Mouse (Mus musculus) kidney, embryonic 14.5 days (tissue): ENCODE measurements at regions not wholly inside any gene's neighbourhood (a gene's known extent, or its start where the extent isn't known, plus 50 kb on each side); places are given as distances from the start of the nearest gene placed in this dataset.
A peak's percentile ranks its signal among the peaks of the same experiment; 100 is the strongest.

ENCODE experiments used
- ATAC-seq: fragments of 200-750 bp; cut with Nextera tagmentation; 2 replicates; pipeline ENCODE4 v1.8.0; 2017; ENCODE audit warnings: moderate number of reproducible peaks, mild to moderate bottlenecking, moderate TSS enrichment, moderate library complexity; ENCODE audit not compliant: low FRiP score, low TSS enrichment
- H3K27ac ChIP-seq: fragments of 300-500 bp; sonication (generic); 2 replicates; pipeline ENCODE4 v1.5.1; 2014; ENCODE audit warnings: low read depth, mild to moderate bottlenecking, low read length, moderate library complexity, mixed read lengths
- H3K27me3 ChIP-seq: fragments of 300-500 bp; sonication (generic); 2 replicates; pipeline ENCODE4 v1.6.1; 2014; ENCODE audit warnings: mild to moderate bottlenecking, low read length; ENCODE audit not compliant: control insufficient read depth, insufficient read depth
- H3K36me3 ChIP-seq: fragments of 300-500 bp; sonication (generic); 2 replicates; pipeline ENCODE4 v1.6.1; 2014; ENCODE audit warnings: low read length, mixed read lengths; ENCODE audit not compliant: control insufficient read depth, insufficient read depth
- H3K4me1 ChIP-seq: fragments of 300-500 bp; sonication (generic); 2 replicates; pipeline ENCODE4 v1.6.1; 2014; ENCODE audit warnings: low read length, mixed read lengths; ENCODE audit not compliant: control insufficient read depth, insufficient read depth
- H3K4me2 ChIP-seq: fragments of 300-500 bp; sonication (generic); replicated peaks from 2 replicates; pipeline ENCODE4 v1.6.1; 2014; ENCODE audit warnings: low read depth, mild to moderate bottlenecking, low read length
- H3K4me3 ChIP-seq: fragments of 300-500 bp; sonication (generic); 2 replicates; pipeline ENCODE4 v1.5.1; 2014; ENCODE audit warnings: mild to moderate bottlenecking, low read length
- H3K9ac ChIP-seq: fragments of 300-500 bp; sonication (generic); 2 replicates; pipeline ENCODE4 v1.6.1; 2014; ENCODE audit warnings: low read depth, mild to moderate bottlenecking, low read length, moderate library complexity
- H3K9me3 ChIP-seq: fragments of 300-500 bp; sonication (generic); 2 replicates; pipeline ENCODE4 v1.6.1; 2016; ENCODE audit warnings: low read length; ENCODE audit not compliant: control insufficient read depth
- WGBS: fragments of 180-500 bp; shearing (Covaris S2); extraction: QIAGEN DNeasy Blood & Tissue Kit; methylation state at CpG from one replicate; pipeline ENCODE4 v1.1.7; 2014; 5-methylcytosine and 5-hydroxymethylcytosine counted together

DNA sequence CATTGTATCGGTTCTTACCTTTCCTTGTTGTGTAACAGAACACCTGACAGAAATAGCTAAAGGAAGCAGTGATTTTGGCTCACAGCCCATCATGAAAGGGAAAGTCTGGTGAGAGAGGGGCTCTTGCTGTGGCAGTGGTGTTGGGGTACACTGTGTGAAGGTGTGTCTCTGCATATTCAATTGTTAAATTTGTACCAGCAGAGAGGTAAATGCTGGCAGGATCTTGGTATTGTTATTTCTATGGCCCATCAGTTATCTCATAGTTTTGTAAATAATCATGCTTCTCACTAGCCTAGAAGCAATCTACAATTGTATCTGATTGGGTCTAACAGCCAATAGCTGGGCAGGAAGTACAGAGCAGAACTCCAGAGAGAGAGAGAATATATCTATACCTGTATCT, 95.7 kb downstream of the Mfap3l start:
- no peaks in the 10 kb centered on the region for H3K9me3 ChIP-seq
- H3K9ac ChIP-seq: no peak overlapping the region
- no peak overlapping the region for H3K27ac ChIP-seq
- H3K4me2 ChIP-seq: no peak overlapping the region
- no peak for ATAC-seq
- no peaks in the 10 kb centered on the region for H3K27me3 ChIP-seq
- no peaks in the 10 kb centered on the region for H3K4me1 ChIP-seq
- H3K36me3 ChIP-seq: no peaks in the 10 kb centered on the region
- WGBS: 94% methylated on average over 1 of the region's 1 CpGs
- H3K4me3 ChIP-seq: no peak overlapping the region

DNA sequence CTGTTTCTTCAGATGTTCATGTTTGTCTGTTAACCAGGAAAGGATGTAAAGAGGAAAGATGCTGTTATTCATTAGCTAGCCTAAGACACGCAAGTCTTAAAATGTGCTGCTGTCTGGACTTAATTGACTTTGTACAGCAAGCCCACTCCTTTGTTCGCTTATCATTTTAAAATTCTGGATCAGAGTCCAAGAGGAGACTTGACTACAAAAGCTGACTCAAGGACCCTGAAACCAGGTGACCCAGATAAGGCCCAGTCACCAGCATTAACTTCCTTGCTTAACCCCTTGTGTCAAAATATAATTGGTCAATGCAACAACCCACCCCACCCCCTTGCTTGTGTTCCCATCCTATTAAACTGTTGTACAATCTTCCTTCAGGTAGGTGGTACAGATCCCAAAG, 99.9 kb downstream of the Mfap3l start:
- WGBS: 77% methylated on average over 2 of the region's 2 CpGs
- Histone ChIP-seq H3K27me3 (no peaks in the 10 kb centered on the region), H3K4me2 (no peak overlapping the region), H3K27ac (no peak overlapping the region), H3K36me3 (no peaks in the 10 kb centered on the region), H3K9me3 (peaks cover under 1% of the 10 kb centered on the region; the same call in 1 of the 2 replicates), H3K9ac (no peak overlapping the region), H3K4me3 (no peak overlapping the region), H3K4me1 (no peaks in the 10 kb centered on the region)
- no peak for ATAC-seq

DNA sequence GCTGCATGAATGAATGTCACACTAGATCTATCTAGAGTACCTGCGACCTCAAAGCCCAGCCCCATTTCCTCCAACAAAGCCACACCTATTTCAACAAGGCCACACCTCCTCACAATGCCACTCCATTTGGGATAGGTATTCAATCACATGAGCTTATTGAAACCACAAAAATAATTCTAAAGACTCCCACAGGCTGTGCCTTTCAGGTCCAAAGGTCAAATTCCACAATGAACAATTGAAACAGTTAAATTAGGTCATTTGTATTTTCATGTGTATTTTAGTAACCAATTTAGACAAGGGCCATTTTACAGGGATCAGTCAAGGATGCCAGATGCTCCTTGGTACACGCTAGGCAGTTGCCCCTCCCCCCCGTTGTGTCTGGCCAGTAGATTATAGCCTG, 103.3 kb downstream of the Mfap3l start:
- Histone ChIP-seq H3K27me3 (no peaks in the 10 kb centered on the region), H3K4me2 (no peak overlapping the region), H3K9me3 (peaks cover 4% of the 10 kb centered on the region; the same call in 1 of the 2 replicates), H3K9ac (no peak overlapping the region), H3K27ac (no peak overlapping the region), H3K4me1 (no peaks in the 10 kb centered on the region), H3K36me3 (no peaks in the 10 kb centered on the region), H3K4me3 (no peak overlapping the region)
- ATAC-seq: no peak
- WGBS: 86% methylated on average over 3 of the region's 3 CpGs

DNA sequence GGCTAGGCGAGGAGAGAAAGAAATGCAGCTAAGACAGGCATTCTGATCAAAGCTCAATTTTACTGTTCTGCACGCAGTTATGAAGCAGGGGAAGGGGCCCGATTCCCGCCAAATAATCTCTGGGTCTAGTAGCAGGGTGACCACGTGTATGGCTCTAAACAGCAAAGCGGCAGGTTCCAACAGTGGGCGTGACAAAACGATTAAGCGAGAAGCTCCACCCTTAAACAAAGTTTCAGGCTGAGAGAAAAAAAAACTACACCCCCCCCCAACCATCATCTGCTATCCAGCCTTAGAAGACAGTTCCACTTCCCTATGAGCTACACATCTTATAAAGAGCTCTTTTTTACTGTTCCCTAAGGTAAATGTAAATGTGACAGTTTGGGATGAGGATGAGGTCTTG, 103.8 kb downstream of the Mfap3l start:
- ATAC-seq: no peak
- Histone ChIP-seq H3K4me2 (no peak overlapping the region), H3K4me1 (no peaks in the 10 kb centered on the region), H3K27me3 (no peaks in the 10 kb centered on the region), H3K9ac (no peak overlapping the region), H3K27ac (no peak overlapping the region), H3K36me3 (no peaks in the 10 kb centered on the region), H3K4me3 (no peak overlapping the region), H3K9me3 (peaks cover 4% of the 10 kb centered on the region; the same call in 1 of the 2 replicates)
- 93% methylated on average over 9 of the region's 9 CpGs for WGBS

DNA sequence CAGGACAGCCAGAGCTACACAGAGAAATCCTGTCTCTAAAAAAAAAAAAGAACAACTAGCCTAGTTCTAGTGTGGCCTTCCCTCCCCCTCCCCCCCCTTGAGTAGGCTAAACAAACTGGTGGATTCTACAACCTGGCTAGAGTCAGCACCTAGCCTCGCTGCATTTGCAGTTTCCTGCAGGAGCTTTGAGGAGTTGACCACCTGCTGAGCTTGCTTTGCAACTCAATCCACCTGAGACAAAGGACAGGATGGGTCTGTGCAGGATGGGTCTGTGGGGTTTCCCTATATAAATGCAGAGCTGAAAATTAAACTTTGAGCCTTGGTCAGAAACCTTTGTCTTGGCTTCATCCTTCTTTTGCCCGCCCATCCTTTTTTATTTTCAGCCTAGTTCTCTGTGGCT, 104.3 kb downstream of the Mfap3l start:
- Histone ChIP-seq H3K9ac (no peak overlapping the region), H3K36me3 (no peaks in the 10 kb centered on the region), H3K9me3 (peaks cover 4% of the 10 kb centered on the region; the same call in 1 of the 2 replicates), H3K4me3 (no peak overlapping the region), H3K4me2 (no peak overlapping the region), H3K27me3 (no peaks in the 10 kb centered on the region), H3K4me1 (no peaks in the 10 kb centered on the region), H3K27ac (no peak overlapping the region)
- ATAC-seq: no peak
- 68% methylated on average over 2 of the region's 2 CpGs for WGBS

DNA sequence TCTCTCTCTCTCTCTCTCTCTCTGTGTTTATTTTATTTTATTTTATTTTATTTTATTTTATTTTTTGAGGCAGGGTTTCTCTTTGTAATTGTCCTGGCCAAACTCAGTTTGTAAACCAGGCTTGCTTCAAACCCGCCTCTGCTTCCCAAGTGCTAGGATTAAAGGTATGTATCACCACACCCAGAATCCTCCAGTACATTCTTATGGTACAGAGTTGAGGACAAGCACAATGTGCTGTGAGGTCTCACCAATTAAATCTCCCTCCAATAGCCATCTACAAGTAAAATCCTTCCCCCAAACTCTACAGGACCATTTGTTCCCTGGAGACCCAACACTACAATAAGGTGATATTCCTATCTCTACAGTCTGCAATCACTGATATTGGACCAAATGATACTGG, 105.0 kb downstream of the Mfap3l start:
- H3K4me3 ChIP-seq: no peak overlapping the region
- no peaks in the 10 kb centered on the region for H3K27me3 ChIP-seq
- no peaks in the 10 kb centered on the region for H3K4me1 ChIP-seq
- H3K36me3 ChIP-seq: no peaks in the 10 kb centered on the region
- 95% methylated on average over 1 of the region's 1 CpGs for WGBS
- no peak for ATAC-seq
- H3K4me2 ChIP-seq: no peak overlapping the region
- H3K27ac ChIP-seq: no peak overlapping the region
- H3K9me3 ChIP-seq: peaks cover 4% of the 10 kb centered on the region; the same call in 1 of the 2 replicates
- no peak overlapping the region for H3K9ac ChIP-seq

DNA sequence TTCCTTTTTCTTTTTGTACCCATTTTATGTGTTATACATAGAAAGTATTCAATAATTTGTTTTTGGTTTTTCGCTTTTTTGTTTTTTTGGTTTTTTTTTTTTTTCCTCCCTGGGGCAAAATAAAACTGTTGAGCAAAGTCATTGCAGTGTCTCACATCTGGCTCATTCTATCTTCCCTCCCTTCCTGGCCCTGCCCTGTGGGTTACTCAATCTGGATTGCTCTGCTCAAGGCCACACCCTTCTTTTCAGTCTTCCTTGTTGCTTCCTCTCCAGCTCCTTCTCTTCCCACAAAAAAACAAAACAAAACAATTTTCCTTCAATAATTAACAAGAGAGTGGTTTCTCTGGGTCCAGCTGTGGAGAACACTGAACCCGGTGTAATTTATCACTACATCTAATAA, 113.2 kb downstream of the Mfap3l start:
- no peak overlapping the region for H3K9ac ChIP-seq
- H3K4me2 ChIP-seq: no peak overlapping the region
- H3K9me3 ChIP-seq: no peaks in the 10 kb centered on the region
- no peak for ATAC-seq
- H3K27ac ChIP-seq: no peak overlapping the region
- no peak overlapping the region for H3K4me3 ChIP-seq
- 75% methylated on average over 2 of the region's 2 CpGs for WGBS
- no peaks in the 10 kb centered on the region for H3K4me1 ChIP-seq
- H3K27me3 ChIP-seq: no peaks in the 10 kb centered on the region
- H3K36me3 ChIP-seq: no peaks in the 10 kb centered on the region

DNA sequence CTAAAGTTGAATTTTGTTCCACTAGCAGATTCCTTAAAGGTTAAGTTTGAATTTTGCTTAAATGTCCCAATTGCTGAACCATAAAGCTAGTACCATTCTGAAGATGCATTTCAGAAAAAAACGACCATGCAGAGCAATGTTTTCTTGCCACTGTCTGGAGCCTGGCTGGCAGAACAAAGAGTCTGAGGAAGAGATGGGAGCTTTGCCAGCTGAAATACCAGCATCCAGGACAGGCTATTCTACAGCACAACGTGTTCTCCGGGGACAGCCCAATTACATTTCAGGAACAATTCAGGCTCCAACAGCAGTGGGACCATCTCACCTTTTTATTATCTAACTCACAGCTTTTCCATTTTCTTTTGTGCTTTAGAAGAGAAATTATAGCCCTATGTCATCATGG, 113.9 kb downstream of the Mfap3l start:
- no peaks in the 10 kb centered on the region for H3K4me1 ChIP-seq
- no peaks in the 10 kb centered on the region for H3K9me3 ChIP-seq
- H3K27me3 ChIP-seq: no peaks in the 10 kb centered on the region
- no peak overlapping the region for H3K4me3 ChIP-seq
- no peak overlapping the region for H3K9ac ChIP-seq
- no peak overlapping the region for H3K27ac ChIP-seq
- ATAC-seq: no peak
- 78% methylated on average over 3 of the region's 3 CpGs for WGBS
- no peak overlapping the region for H3K4me2 ChIP-seq
- no peaks in the 10 kb centered on the region for H3K36me3 ChIP-seq

DNA sequence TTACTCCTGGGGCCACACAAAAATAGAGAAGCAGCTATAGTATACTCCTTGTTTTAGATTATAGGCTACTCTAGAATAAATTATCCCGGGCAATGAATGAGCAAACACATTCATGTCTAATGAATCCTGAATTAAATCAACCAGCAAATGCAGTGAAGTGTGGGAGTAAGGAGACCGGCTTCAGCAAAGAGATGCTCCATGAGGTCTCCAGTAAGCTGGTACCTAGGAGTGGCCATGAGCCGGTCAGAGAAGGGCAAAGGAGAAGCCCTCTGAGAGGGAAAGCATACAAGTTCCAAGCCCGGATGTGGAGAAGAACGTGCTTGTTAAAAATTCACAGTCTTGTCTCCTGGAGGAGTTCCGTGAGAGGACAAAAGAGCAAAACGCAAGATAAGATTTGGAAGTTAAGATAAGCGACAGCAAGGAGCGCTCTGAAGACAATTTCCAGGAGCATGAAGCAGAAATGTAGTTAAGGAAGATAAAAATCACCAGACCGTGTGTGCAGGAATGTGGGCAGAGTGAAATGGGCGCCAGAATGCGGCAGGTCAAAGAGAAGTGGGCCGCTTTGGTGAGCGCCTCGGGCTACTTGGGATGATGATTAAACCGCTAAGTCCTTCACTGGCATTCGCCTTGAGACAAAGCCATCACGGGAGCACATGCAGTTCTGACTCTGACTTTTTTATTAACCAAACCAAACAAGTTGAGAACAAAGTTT, 123.2 kb downstream of the Mfap3l start:
- 69% methylated on average over 18 of the region's 18 CpGs for WGBS
- no peaks in the 10 kb centered on the region for H3K4me1 ChIP-seq
- H3K27me3 ChIP-seq: no peaks in the 10 kb centered on the region
- peak overlapping the region; percentile 61 for H3K27ac ChIP-seq
- no peak overlapping the region for H3K4me3 ChIP-seq
- no peak overlapping the region; the same call in 1 of the 2 replicates for H3K4me2 ChIP-seq
- H3K9ac ChIP-seq: no peak overlapping the region
- ATAC-seq: peak; percentile 89; the same call in 1 of the 2 replicates
- no peaks in the 10 kb centered on the region for H3K36me3 ChIP-seq
- no peaks in the 10 kb centered on the region for H3K9me3 ChIP-seq
